Mouse (Mus musculus) bone marrow, adult 2 months (tissue): ENCODE results near the gene Fcrlb. TPM values are rescaled to one million over a fixed set of nuclear protein-coding genes. Genes with fewer than 3 reads are reported as not detected.
A peak's percentile ranks its signal among the peaks of the same experiment; 100 is the strongest.

ENCODE experiments used
- H3K27ac ChIP-seq: fragments of 200-500 bp; 2 replicates; pipeline ENCODE4 v1.5.1; 2012; ENCODE audit warnings: low read depth, mild to moderate bottlenecking, control low read depth, inconsistent platforms, low read length; ENCODE audit not compliant: control insufficient read depth, poor library complexity, insufficient read depth
- H3K4me1 ChIP-seq: fragments of 200-500 bp; 2 replicates; pipeline ENCODE4 v1.6.1; 2011; ENCODE audit warnings: low read length; ENCODE audit not compliant: control insufficient read depth, insufficient read depth
- H3K4me3 ChIP-seq: fragments of 200-500 bp; replicated peaks from 2 replicates; pipeline ENCODE3; 2011; ENCODE audit warnings: mild to moderate bottlenecking, low read depth, low read length, control low read depth; ENCODE audit not compliant: control insufficient read depth
- CTCF ChIP-seq: fragments of 200-500 bp; IDR thresholded peaks from 2 replicates; pipeline ENCODE4 v1.5.1; 2011; ENCODE audit warnings: low read length, control low read depth; ENCODE audit not compliant: control insufficient read depth, insufficient read depth
- POLR2A ChIP-seq: fragments of 200-500 bp; IDR thresholded peaks from 2 replicates; pipeline ENCODE4 v1.6.1; 2011; ENCODE audit warnings: low read depth, mild to moderate bottlenecking, control low read depth, low read length, borderline replicate concordance; ENCODE audit not compliant: control insufficient read depth
- WGBS: fragments of 180-500 bp; shearing (Covaris S2); methylation state at CpG from one replicate; pipeline ENCODE4 v1.1.7; 2018; 5-methylcytosine and 5-hydroxymethylcytosine counted together
- polyA plus RNA-seq: library from polyadenylated mRNA; stranded (reverse); fragments of >200 nt; gene quantifications from 2 replicates; pipeline ENCODE4 v1.2.4, GENCODE M21; 2011; ENCODE audit warnings: low replicate concordance; ENCODE audit not compliant: missing spikeins, insufficient read depth, insufficient read length

Gene Fcrlb
- polyA plus RNA-seq, 1 experiment: not detected

DNA sequence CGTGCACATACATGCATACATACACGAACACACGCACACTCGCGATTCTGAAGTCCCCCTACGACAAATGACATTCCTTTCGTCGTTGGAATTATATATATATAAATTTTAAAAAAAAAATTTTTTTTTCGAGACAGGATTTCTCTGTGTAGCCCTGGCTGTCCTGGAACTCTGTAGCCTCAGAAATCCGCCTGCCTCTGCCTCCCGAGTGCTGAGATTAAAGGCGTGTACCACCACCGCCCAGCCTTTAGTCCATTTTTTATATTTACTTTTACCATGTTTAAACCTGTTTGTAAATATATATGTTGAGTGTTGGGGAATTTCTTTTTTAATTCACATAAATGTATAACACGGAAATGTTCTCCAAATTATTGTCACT is 43.8 kb downstream of the Fcrlb start:
- Histone ChIP-seq H3K4me3 (peak overlapping the region; percentile 65), H3K27ac (no peak overlapping the region), H3K4me1 (peaks cover 2% of the 10 kb centered on the region)
- 14% methylated on average over 14 of the region's 14 CpGs for WGBS
- TF ChIP-seq CTCF (no peak), POLR2A (no peak)

DNA sequence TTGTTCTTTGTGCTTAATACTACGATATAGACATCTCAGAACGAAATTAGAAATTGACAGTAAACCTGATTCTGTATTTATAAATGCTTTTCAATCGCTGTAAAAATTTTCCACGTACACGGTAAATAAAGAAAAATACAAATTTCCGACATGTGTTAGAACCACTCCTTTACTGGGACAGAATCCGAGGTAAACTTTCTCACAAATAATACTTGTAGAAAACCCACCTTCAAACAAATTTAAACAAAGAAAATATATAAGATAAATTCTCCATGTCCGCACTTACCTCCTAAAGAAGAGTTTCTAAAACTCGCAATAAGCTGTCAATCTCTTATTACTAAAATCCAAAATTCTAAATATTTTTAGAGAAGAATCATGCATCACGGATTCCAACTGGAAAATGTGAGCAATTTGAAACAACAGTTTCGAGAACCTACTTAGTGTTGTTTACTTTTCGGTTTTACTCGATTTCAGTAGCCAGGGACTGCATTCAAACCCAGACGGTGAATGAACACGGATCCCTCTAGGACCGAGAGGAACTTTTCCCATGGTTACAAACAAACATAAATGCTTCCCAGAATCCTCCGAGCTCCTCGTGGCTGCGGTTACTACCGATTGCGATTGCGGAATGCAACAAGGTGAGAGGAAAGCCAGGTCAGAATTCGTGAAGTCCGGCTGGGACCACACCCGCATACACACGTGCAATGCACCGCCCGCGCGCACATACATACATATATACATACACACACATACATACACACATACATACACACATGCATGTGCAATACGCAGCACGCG is 44.4 kb downstream of the Fcrlb start:
- Histone ChIP-seq H3K4me1 (peaks cover 3% of the 10 kb centered on the region), H3K4me3 (peak overlapping the region; percentile 99), H3K27ac (no peak overlapping the region)
- TF ChIP-seq POLR2A (no peak), CTCF (no peak)
- under 1% methylated on average over 33 of the region's 33 CpGs for WGBS

DNA sequence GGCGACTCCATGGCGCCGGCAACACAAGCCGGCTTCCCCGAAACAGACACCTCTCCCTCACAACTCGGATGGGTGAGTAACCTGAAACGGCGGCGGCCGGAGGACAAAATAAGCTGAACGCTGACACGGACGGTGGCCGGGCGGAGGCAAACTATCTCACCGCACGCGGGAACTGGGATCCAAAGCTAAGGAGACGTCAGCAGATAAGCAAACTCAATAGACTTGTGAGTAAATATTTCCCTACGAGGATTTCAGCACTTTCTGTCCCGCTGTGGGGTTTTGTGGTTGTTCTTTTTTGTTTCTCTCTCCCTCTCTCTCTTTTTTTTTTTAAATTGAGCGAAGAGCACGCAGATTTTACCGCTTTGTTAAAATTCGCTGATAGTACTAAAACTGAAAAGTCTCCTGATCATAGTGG is 45.0 kb downstream of the Fcrlb start, which contains the start of gene Atf6:
Atf6 (minus strand) TSS at position 81 of the 415 bp plus-strand sequence.
- peak within 1 kb of the TSS; percentile 99 for H3K4me3 ChIP-seq
- 0% methylated on average over 25 of the region's 25 CpGs for WGBS
- H3K27ac ChIP-seq: peak within 1 kb of the TSS; percentile 88
- TF ChIP-seq CTCF (no peak), POLR2A (peak; percentile 67)
- peaks cover 3% of the 10 kb centered on the region for H3K4me1 ChIP-seq

DNA sequence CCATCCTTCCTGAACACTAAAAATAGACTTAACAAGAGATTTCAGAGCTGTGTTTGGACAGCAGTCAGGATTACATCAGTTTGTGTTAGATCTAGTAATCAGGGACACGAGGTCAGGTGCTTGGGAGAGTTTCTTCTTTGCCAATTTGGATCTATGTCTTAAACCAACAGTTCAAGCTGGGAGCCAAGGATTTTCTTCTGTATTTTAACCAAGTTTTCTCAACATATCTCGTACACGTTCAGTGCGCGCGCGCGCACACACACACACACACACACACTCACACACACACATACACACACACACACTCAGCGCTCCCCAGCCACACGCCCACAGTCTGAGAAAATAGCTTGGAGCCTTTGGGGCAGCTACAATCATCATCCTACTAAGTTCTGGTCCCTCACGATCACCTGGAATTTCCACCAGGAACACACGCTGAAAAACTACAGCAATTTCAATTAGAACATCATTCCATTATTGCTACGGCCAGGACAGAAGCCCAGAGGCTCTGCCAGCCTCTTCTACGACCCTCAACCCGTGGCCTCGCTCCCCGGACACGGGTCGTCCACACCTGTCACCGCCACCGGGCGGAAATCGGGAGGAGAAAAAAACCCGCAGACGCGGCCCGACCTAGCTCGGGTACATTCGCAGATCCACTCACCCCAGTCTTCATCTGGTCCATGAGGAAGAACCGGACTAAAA is 45.6 kb downstream of the Fcrlb start:
- TF ChIP-seq POLR2A (no peak), CTCF (no peak)
- peak overlapping the region; percentile 99 for H3K4me3 ChIP-seq
- 1% methylated on average over 30 of the region's 30 CpGs for WGBS
- H3K27ac ChIP-seq: peak overlapping the region; percentile 88
- peaks cover 5% of the 10 kb centered on the region for H3K4me1 ChIP-seq

DNA sequence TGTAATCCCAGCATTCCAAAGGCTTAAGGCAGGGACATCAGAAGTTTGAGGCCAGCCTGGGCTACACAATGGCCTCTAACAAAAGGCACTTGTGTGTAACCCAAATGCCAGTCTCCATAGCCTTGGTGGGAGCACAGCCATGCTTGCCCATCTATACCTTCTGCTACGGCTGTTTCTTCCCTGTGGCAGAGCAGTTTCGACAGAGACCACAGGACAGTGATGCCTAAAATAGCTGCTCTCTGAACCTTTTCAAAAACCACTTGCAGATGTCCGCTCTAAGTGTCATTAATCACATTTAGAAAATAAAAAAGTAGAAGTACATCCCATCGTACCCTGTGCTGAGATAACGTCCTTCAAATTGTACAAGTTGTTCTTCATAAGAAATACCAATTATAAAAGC is 47.3 kb downstream of the Fcrlb start:
- TF ChIP-seq CTCF (no peak), POLR2A (no peak)
- Histone ChIP-seq H3K4me3 (no peak overlapping the region), H3K27ac (no peak overlapping the region), H3K4me1 (peaks cover 5% of the 10 kb centered on the region)
- 18% methylated on average over 5 of the region's 5 CpGs for WGBS

DNA sequence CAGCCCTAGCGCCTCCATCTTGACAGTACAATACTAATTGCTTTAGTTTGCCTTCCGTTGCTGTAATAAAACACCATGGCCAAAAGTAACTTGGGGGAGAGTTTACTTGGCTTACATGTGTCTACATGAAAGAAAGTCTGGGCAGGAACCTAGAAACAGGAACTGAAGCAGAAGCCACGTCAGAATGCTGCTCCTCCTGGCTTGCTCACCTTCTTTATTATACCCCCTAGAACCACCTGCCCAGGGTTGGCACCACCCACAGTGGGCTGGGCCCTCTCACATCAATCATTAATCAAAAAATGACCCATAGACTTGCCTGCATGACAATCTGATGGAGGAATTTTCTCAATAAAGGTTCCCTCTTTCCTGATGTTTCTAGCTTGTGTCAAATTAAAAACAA is 48.0 kb downstream of the Fcrlb start:
- TF ChIP-seq POLR2A (no peak), CTCF (no peak)
- WGBS: 65% methylated on average over 3 of the region's 3 CpGs
- Histone ChIP-seq H3K27ac (no peak overlapping the region), H3K4me1 (peaks cover 5% of the 10 kb centered on the region), H3K4me3 (no peak overlapping the region)

DNA sequence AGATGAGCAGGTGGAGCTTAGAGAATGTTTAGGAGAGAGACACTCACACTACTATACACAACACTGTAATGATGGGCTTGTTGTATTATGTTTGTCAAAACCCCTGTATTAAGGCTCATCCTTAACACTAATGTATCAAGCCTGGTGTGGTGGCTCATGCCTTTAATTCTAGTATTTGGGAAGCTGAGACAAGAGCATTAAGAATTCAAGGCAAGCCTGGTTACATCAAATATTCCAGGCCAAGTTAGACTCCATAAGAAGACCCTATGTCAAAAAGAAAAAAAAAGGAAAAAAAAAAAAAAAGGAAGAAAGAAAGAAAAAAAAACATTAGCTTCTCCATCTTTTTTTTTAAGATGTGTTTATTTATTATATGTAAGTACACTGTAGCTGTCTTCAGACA is 48.5 kb downstream of the Fcrlb start:
- peaks cover 5% of the 10 kb centered on the region for H3K4me1 ChIP-seq
- TF ChIP-seq CTCF: no peak
- no peak for TF ChIP-seq POLR2A
- no peak overlapping the region for H3K27ac ChIP-seq
- H3K4me3 ChIP-seq: no peak overlapping the region

DNA sequence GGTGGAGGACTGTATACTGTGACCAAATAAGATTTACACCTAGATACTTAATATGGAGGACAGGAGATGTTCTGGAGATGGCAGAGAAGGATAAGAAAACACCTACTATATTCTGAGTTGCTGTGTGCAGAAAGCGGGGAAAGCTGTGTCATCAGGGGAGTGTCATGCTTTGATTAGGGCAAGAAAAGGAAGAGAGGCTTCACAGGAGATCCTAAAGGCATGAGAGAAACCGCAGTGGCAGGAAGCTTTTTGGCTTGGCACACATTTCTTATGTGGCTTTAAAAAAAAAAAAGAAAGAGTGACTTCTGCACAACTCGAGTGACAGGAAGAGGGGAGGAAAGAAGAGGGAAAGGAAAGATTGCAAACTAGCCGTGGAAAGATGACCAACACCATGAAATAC is 49.7 kb downstream of the Fcrlb start:
- WGBS: 2% methylated on average over 4 of the region's 4 CpGs
- Histone ChIP-seq H3K27ac (no peak overlapping the region), H3K4me1 (peaks cover 6% of the 10 kb centered on the region), H3K4me3 (no peak overlapping the region)
- TF ChIP-seq POLR2A: no peak
- TF ChIP-seq CTCF: no peak

DNA sequence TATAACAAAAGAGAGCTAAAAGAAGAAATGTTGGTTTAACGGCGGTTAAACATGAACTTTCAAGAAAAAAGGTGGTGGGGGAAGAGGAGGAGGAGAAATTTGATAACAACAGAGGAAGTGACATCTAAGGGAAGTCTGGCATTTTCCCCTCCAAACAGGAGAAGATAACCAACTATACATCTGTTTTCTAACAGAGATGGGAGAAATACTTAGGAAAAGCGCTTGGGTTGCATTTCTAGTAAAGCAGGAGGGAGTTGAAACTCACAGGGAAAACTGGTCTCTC is 50.4 kb downstream of the Fcrlb start:
- peaks cover 6% of the 10 kb centered on the region for H3K4me1 ChIP-seq
- H3K4me3 ChIP-seq: no peak overlapping the region
- H3K27ac ChIP-seq: no peak overlapping the region
- TF ChIP-seq POLR2A (no peak), CTCF (no peak)
- WGBS: 53% methylated on average over 3 of the region's 3 CpGs
